Mouse (Mus musculus) hindbrain, postnatal 0 days (tissue): ENCODE measurements around the gene Ift43. TPM values are rescaled to one million over a fixed set of nuclear protein-coding genes. Genes with fewer than 3 reads are reported as not detected.

Experiments used
- ATAC-seq: fragments of 200-750 bp; cut with Nextera tagmentation; 2 replicates; pipeline ENCODE4 v1.8.0; 2017; ENCODE audit warnings: mild to moderate bottlenecking, moderate TSS enrichment, moderate library complexity
- DNase-seq: peaks from one replicate; pipeline ENCODE4 v3.0.0-alpha.2; 2015; ENCODE audit warnings: low spot score
- H3K27ac ChIP-seq: fragments of 300-500 bp; sonication (generic); 2 replicates; pipeline ENCODE4 v1.5.1; 2014; ENCODE audit warnings: mild to moderate bottlenecking
- H3K27me3 ChIP-seq: fragments of 300-500 bp; sonication (generic); 2 replicates; pipeline ENCODE4 v1.6.1; 2014; ENCODE audit warnings: low read length, mixed read lengths; ENCODE audit not compliant: insufficient read depth
- H3K36me3 ChIP-seq: fragments of 300-500 bp; sonication (generic); 2 replicates; pipeline ENCODE4 v1.6.1; 2014; ENCODE audit warnings: low read length, mixed read lengths; ENCODE audit not compliant: insufficient read depth
- H3K4me1 ChIP-seq: fragments of 300-500 bp; sonication (generic); 2 replicates; pipeline ENCODE4 v1.6.1; 2014; ENCODE audit warnings: antibody characterized with exemption, low read length, mixed read lengths; ENCODE audit not compliant: insufficient read depth
- H3K4me2 ChIP-seq: fragments of 300-500 bp; sonication (generic); 2 replicates; pipeline ENCODE4 v1.6.1; 2014; ENCODE audit warnings: low read depth, mild to moderate bottlenecking, low read length, moderate library complexity, mixed read lengths
- H3K4me3 ChIP-seq: fragments of 300-500 bp; sonication (generic); 2 replicates; pipeline ENCODE4 v1.5.1; 2014; ENCODE audit warnings: low read length
- H3K9ac ChIP-seq: fragments of 300-500 bp; sonication (generic); replicated peaks from 2 replicates; pipeline ENCODE4 v1.6.1; 2014; ENCODE audit warnings: mild to moderate bottlenecking, low read length, moderate library complexity, mixed read lengths
- H3K9me3 ChIP-seq: fragments of 300-500 bp; sonication (generic); 2 replicates; pipeline ENCODE4 v1.6.1; 2016; ENCODE audit warnings: low read length, mixed read lengths
- CTCF ChIP-seq: IDR thresholded peaks from 2 replicates; pipeline ENCODE4 v1.5.1; 2016; ENCODE audit warnings: antibody characterized with exemption, control low read depth, low read depth
- whole genome bisulfite sequencing: fragments of 180-500 bp; shearing (Covaris S2); extraction: QIAGEN DNeasy Blood & Tissue Kit; methylation state at CpG from one replicate; pipeline ENCODE4 v1.1.7; 2014; 5-methylcytosine and 5-hydroxymethylcytosine counted together
- polyA plus RNA-seq: library from polyadenylated mRNA; unstranded; fragments of >200 nt; fragmentation: Nextera tagmentation; extraction: Ambion mirVana; gene quantifications from 2 replicates; pipeline ENCODE4 v1.2.1, GENCODE M21; 2015
- total RNA-seq: library from RNA; depleted of rRNA; stranded (reverse); fragments of >200 nt; gene quantifications from 2 replicates; pipeline ENCODE4 v1.2.3, GENCODE M21; 2014

The Ift43 gene
- total and polyA plus RNA-seq, 2 experiments from 2014 or later, result 22.4 to 39.1 TPM

DNA sequence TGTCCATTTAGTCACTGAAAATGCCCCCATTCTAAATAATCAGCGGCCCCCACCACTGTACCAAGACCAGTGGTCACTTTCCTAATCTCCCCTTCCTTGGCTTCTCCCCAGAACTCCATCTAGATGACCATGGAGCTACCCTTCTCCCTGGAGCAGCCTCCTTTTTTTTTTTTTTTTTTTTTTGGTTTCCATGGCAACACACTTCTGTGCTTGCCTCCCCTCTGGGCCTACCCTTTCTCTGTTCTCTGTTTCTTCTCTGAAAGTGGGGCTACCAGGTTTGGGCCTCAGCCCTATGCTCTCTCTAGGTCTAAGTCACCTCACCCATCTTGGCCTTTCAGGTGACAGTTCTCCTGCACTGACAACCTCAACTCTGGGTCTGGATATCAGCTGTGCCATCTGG lies 100.1 kb downstream of the Ift43 start:
- DNase-seq (no peak), ATAC-seq (0 out of 2 replicates have a peak, but pooled peaks have one; percentile 37)
- 85% methylated on average over 1 of the region's 1 CpGs for WGBS
- no peak overlapping the region for H3K9ac ChIP-seq
- H3K4me2 ChIP-seq, result no peak overlapping the region
- no peak overlapping the region for H3K27ac ChIP-seq
- no peaks in the 10 kb centered on the region for H3K9me3 ChIP-seq
- no peaks in the 10 kb centered on the region; the same call in none of the 2 replicates for H3K4me1 ChIP-seq
- no peak overlapping the region for H3K4me3 ChIP-seq
- no peaks in the 10 kb centered on the region for H3K27me3 ChIP-seq
- no peaks in the 10 kb centered on the region for H3K36me3 ChIP-seq
- no peak for TF ChIP-seq CTCF

DNA sequence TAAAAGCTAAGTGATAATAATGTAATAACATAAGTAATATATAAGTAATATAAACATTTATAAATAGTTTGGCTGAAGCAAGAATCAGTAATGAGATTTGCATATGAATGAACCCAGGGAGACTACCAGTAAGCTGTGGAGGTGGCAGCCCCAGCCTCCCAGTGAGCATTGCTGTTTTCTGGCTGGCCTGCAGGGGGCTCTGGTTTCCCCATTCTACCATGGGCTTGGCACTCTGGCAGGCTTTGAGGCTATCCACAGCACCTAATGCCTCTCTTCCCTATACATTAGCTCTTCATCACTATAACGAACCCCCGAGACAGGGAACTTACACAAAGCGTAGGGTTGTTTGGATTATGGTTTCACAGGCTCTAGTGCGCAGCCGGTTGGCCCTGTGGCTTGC lies 105.8 kb downstream of the Ift43 start:
- Histone ChIP-seq H3K4me3 (no peak overlapping the region), H3K36me3 (no peaks in the 10 kb centered on the region), H3K4me1 (peaks cover 7% of the 10 kb centered on the region; the same call in 1 of the 2 replicates), H3K27ac (no peak overlapping the region), H3K9me3 (no peaks in the 10 kb centered on the region), H3K27me3 (no peaks in the 10 kb centered on the region), H3K4me2 (no peak overlapping the region), H3K9ac (no peak overlapping the region)
- TF ChIP-seq CTCF, result peak; percentile 55
- DNase-seq (no peak), ATAC-seq (no peak)
- 68% methylated on average over 5 of the region's 5 CpGs for WGBS

DNA sequence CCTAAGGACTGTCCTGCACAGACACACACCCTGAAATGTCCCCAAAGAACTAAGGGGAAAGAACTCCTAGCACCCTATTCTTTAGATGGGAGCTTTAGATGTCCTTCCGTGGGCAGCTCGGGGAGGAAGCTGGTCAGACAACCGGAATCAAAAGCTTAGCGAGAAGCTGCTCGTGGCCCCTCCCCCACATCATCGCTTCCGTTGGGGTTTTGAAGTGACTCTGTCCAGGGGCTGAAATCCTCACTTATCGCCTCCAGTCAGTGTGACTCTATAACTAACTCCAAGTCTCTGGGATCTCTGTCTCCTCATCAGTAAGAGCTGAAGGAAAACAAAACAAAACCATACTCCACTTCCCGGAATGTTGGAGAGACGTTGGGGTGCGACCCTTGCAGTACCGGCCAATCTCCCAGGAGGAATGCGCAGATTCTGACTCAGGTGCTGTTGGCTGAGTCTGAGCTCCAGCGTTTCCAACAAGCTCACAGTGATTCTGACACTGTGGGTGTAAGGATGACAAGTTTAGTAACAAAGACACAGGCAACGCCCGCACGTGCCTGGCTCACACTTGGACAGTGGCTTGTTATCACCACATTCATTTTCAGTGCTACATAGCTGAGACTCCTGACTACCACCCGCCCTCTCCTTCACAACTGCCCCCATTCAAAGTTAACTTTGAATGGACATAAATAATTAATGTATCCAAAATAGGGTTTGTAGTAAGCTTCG lies 107.4 kb downstream of the Ift43 start:
- Histone ChIP-seq H3K4me1 (peaks cover 7% of the 10 kb centered on the region; the same call in 1 of the 2 replicates), H3K9me3 (no peaks in the 10 kb centered on the region), H3K4me3 (no peak overlapping the region), H3K27ac (no peak overlapping the region), H3K36me3 (no peaks in the 10 kb centered on the region), H3K9ac (no peak overlapping the region), H3K4me2 (no peak overlapping the region), H3K27me3 (no peaks in the 10 kb centered on the region)
- no peak for TF ChIP-seq CTCF
- DNase-seq (no peak), ATAC-seq (no peak)
- WGBS, result 25% methylated on average over 19 of the region's 19 CpGs

GRCm38 (mm10) chr12:86192036-86192449 lies 109.7 kb downstream of the Ift43 start:
- DNase-seq (peak; percentile 60), ATAC-seq (peak; percentile 47; the same call in 1 of the 2 replicates)
- Histone ChIP-seq H3K27ac (no peak overlapping the region), H3K4me2 (peak overlapping the region; percentile 8; the same call in 1 of the 2 replicates), H3K4me3 (no peak overlapping the region), H3K9ac (0 out of 2 replicates have a peak overlapping the region, but pooled peaks have one; percentile 9), H3K9me3 (no peaks in the 10 kb centered on the region), H3K36me3 (no peaks in the 10 kb centered on the region), H3K4me1 (peaks cover 7% of the 10 kb centered on the region; the same call in 1 of the 2 replicates), H3K27me3 (no peaks in the 10 kb centered on the region)
- TF ChIP-seq CTCF, result no peak
- WGBS, result 28% methylated on average over 15 of the region's 15 CpGs

DNA sequence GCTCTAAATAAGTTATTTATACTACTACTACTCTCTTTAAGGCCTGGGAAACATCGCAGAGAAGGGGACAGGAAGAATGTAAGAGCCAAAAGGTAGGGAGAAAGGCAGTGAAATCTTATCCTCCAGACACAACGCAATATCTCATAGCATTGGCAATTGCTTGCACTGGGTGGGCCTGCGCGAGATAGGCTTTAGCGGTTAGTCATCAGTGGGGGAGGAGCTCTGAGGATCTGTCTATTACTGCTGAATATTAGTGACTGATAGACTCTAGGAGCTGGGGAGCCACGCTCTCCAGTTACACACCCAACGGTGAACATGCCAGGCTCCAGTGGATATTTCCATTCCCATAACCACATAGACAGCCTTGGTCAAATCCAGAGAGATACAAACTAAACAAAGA lies 114.6 kb downstream of the Ift43 start:
- H3K27me3 ChIP-seq, result no peaks in the 10 kb centered on the region
- H3K4me3 ChIP-seq, result no peak overlapping the region
- no peaks in the 10 kb centered on the region for H3K36me3 ChIP-seq
- ATAC-seq (no peak), DNase-seq (no peak)
- TF ChIP-seq CTCF, result no peak
- WGBS, result 96% methylated on average over 7 of the region's 7 CpGs
- H3K9ac ChIP-seq, result no peak overlapping the region
- H3K27ac ChIP-seq, result no peak overlapping the region
- no peak overlapping the region for H3K4me2 ChIP-seq
- H3K4me1 ChIP-seq, result 0 out of 2 replicates have a peak, but pooled peaks cover 4% of the 10 kb centered on the region
- no peaks in the 10 kb centered on the region for H3K9me3 ChIP-seq

DNA sequence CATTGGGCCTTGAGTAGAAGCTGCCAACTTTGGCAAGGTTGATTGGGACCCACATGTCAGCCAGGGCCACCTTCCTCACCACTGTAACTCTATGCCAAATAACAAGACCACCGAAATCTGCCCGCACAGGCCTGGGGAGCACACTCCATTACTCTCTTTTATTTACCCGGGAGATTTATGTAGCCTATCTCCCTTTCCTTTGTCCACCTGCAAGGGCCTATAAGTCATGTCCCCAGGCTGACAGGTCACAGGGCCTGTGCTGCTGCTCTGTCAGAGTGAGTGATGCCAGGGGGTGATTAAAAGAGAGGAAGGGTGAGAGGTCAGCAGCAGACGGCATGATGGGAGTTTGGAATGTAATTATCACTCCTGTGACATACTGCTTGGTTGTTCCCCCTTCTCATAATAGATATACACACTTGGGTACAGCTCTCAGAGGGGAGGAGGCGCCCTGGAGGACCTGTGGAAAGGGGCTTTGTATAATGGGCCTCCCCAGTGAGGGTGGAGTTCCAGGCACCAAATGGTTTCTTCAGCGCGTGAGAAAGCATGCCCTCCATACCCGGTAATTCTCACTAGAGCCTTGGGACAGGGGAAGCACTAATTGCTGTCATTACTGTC lies 121.2 kb downstream of the Ift43 start:
- Histone ChIP-seq H3K27me3 (no peaks in the 10 kb centered on the region), H3K9me3 (no peaks in the 10 kb centered on the region), H3K4me2 (no peak overlapping the region), H3K9ac (no peak overlapping the region), H3K36me3 (no peaks in the 10 kb centered on the region), H3K4me1 (no peaks in the 10 kb centered on the region), H3K4me3 (no peak overlapping the region), H3K27ac (no peak overlapping the region)
- ATAC-seq (no peak), DNase-seq (no peak)
- no peak for TF ChIP-seq CTCF
- WGBS, result 62% methylated on average over 8 of the region's 8 CpGs
